In genomic region chr6:145865289-145865885, GRCm38 (mm10) we compare ENCODE assay signal across 8 mouse cellular contexts. TPM values are rescaled to one million over a fixed set of nuclear protein-coding genes. Genes with fewer than 3 reads are reported as not detected.
DNase-seq lines count a peak whose midpoint lies in the region; ATAC-seq and TF ChIP-seq lines count a peak whose summit lies in the region.

Gene Bhlhe41 (minus strand): TSS chr6:145865558.

- H3K9ac ChIP-seq in ES-Bruce4 (ENCODE audit: low read depth, poor library complexity, severe bottlenecking), result peak within 1 kb of the TSS; percentile 38
- H3K9ac ChIP-seq in forebrain, embryonic 16.5 days (replicated peaks; ENCODE audit: low read depth, low read length), result peak within 1 kb of the TSS; percentile 65
- peak within 1 kb of the TSS; percentile 47 for H3K9ac ChIP-seq in lung, embryonic 14.5 days

- peaks cover 17% of the 10 kb centered on the region for H3K27me3 ChIP-seq in ES-Bruce4 (ENCODE audit: control insufficient read depth, insufficient read depth, low read length, poor library complexity, severe bottlenecking)
- H3K27me3 ChIP-seq in forebrain, embryonic 16.5 days (replicated peaks; ENCODE audit: control insufficient read depth, insufficient read depth, low read length), result peaks cover 32% of the 10 kb centered on the region
- H3K27me3 ChIP-seq in lung, embryonic 14.5 days (ENCODE audit: insufficient read depth, low read length), result peaks cover 60% of the 10 kb centered on the region

- peak within 1 kb of the TSS; percentile 99 for H3K4me2 ChIP-seq in forebrain, embryonic 16.5 days (ENCODE audit: low read length)
- peak within 1 kb of the TSS; percentile 88 for H3K4me2 ChIP-seq in lung, embryonic 14.5 days

- no peaks in the 10 kb centered on the region for H3K9me3 ChIP-seq in ES-Bruce4 (replicated peaks; ENCODE audit: control insufficient read depth, insufficient read depth, low read length, poor library complexity, severe bottlenecking)
- H3K9me3 ChIP-seq in forebrain, embryonic 16.5 days (ENCODE audit: control insufficient read depth, low read length), result no peaks in the 10 kb centered on the region
- no peaks in the 10 kb centered on the region for H3K9me3 ChIP-seq in lung, embryonic 14.5 days (ENCODE audit: low read depth, low read length)

- TF ChIP-seq CTCF in ES-Bruce4 (IDR thresholded peaks at IDR 0.05; ENCODE audit: low read depth, low read length), result no peak
- no peak for TF ChIP-seq CTCF in brain, embryonic 14.5 days (IDR thresholded peaks at IDR 0.05; ENCODE audit: borderline replicate concordance, extremely low read depth, insufficient read depth, insufficient read length)
- no peak for TF ChIP-seq CTCF in layer of hippocampus, adult 2 months (conservative IDR thresholded peaks at IDR 0.05)
- TF ChIP-seq CTCF in lung, embryonic 14.5 days (IDR thresholded peaks at IDR 0.05; ENCODE audit: low read depth), result no peak

- H3K4me3 ChIP-seq in ES-Bruce4 (ENCODE audit: low read depth, low read length), result peak within 1 kb of the TSS; percentile 45
- peak within 1 kb of the TSS; percentile 68 for H3K4me3 ChIP-seq in forebrain, embryonic 16.5 days (replicated peaks; ENCODE audit: low read length)
- H3K4me3 ChIP-seq in layer of hippocampus, adult 2 months, result peak within 1 kb of the TSS; percentile 84
- peak within 1 kb of the TSS; percentile 60 for H3K4me3 ChIP-seq in lung, embryonic 14.5 days (ENCODE audit: low read depth, low read length)

- no peaks in the 10 kb centered on the region for H3K4me1 ChIP-seq in ES-Bruce4 (ENCODE audit: control insufficient read depth, insufficient read depth, low read length)
- peaks cover 34% of the 10 kb centered on the region for H3K4me1 ChIP-seq in forebrain, embryonic 16.5 days (replicated peaks; ENCODE audit: control insufficient read depth, insufficient read depth, low read length)
- peaks cover 5% of the 10 kb centered on the region; the same call in 1 of the 2 replicates for H3K4me1 ChIP-seq in lung, embryonic 14.5 days (ENCODE audit: insufficient read depth)

- peak; percentile 80 for DNase-seq in brain, embryonic 14.5 days (ENCODE audit: low read depth)
- peak; percentile 81 to 84 for DNase-seq in heart, postnatal 14 days
- peak; percentile 57 to 74 for DNase-seq in layer of hippocampus, adult 2 months (ENCODE audit: low spot score in 2 of 2)
- DNase-seq in lung, embryonic 14.5 days, result peak; percentile 77
- peak; percentile 68 for DNase-seq in ovary, adult 18-20 months (ENCODE audit: low spot score)
- DNase-seq in urinary bladder, postnatal 25 days (ENCODE audit: low spot score), result peak; percentile 78

- H3K36me3 ChIP-seq in ES-Bruce4 (ENCODE audit: control insufficient read depth, insufficient read depth, low read length, poor library complexity, severe bottlenecking), result no peaks in the 10 kb centered on the region
- H3K36me3 ChIP-seq in forebrain, embryonic 16.5 days (ENCODE audit: control insufficient read depth, insufficient read depth), result no peaks in the 10 kb centered on the region
- H3K36me3 ChIP-seq in lung, embryonic 14.5 days (ENCODE audit: insufficient read depth), result no peaks in the 10 kb centered on the region

- intact Hi-C loops in heart, postnatal 14 days (cut with DNase I), result loop anchor here (5.0 kb wide), 1 partner anchor 92 kb away; no protein-coding TSS in a partner anchor

- no peak for TF ChIP-seq POLR2A in ES-Bruce4 (IDR thresholded peaks at IDR 0.05; ENCODE audit: insufficient read depth, low read length)
- no peak for TF ChIP-seq POLR2A in brain, embryonic 14.5 days (IDR thresholded peaks at IDR 0.05; ENCODE audit: borderline replicate concordance, extremely low read depth, insufficient read depth, insufficient read length, poor library complexity, severe bottlenecking)

- H3K27ac ChIP-seq in ES-Bruce4 (ENCODE audit: insufficient read depth, low read length), result no peak within 1 kb of the TSS
- H3K27ac ChIP-seq in forebrain, embryonic 16.5 days (ENCODE audit: low read length), result no peak within 1 kb of the TSS
- H3K27ac ChIP-seq in layer of hippocampus, adult 2 months, result peak within 1 kb of the TSS; percentile 99
- peak within 1 kb of the TSS; percentile 18; the same call in 1 of the 2 replicates for H3K27ac ChIP-seq in lung, embryonic 14.5 days (ENCODE audit: low read depth)

- under 1% methylated on average over 47 of the region's 57 CpGs for WGBS in forebrain, embryonic 16.5 days
- WGBS in lung, embryonic 14.5 days, result 1% methylated on average over 50 of the region's 57 CpGs

- ATAC-seq in forebrain, embryonic 16.5 days, result peak; percentile 13
- ATAC-seq in lung, embryonic 14.5 days (ENCODE audit: insufficient read depth), result peak; percentile 50; the same call in 1 of the 2 replicates

- TF ChIP-seq EP300 in ES-Bruce4 (IDR thresholded peaks at IDR 0.05; ENCODE audit: insufficient read depth, low read depth, low read length), result no peak

RNA-seq across cellular contexts. Expression of gene Bhlhe41, which starts in this region (rescaled TPM):
- 5.3 TPM in 2 replicates for polyA plus RNA-seq in ES-Bruce4 (2011; ENCODE audit: insufficient read depth, insufficient read length, low read depth, missing spikeins)
- polyA plus RNA-seq in brain, embryonic 14.5 days (2012; rRNA removed), result 1.5 and 3.1 TPM in 2 replicates
- polyA plus RNA-seq in forebrain, embryonic 16.5 days (2015; fragmentation: Nextera tagmentation; extraction: Ambion mirVana), result 2.6 and 4.5 TPM in 2 replicates
- 10 to 100 TPM; 12.1 to 15.9 TPM for total RNA-seq in heart, postnatal 14 days (2021)
- 10 to 100 TPM; 45.2 to 47.1 TPM for total RNA-seq in layer of hippocampus, adult 2 months (2021)
- 0.53 and 1.1 TPM in 2 replicates for polyA plus RNA-seq in lung, embryonic 14.5 days (2014; fragmentation: Nextera tagmentation; extraction: Ambion mirVana)

Comparison
In these comparisons a context has a peak if more than half of its experiments do, and no peak if none do; other contexts are left out.
1. H3K27ac ChIP-seq: peak in layer of hippocampus, adult 2 months (single experiment) and lung, embryonic 14.5 days (single experiment); none in ES-Bruce4 (single experiment) and forebrain, embryonic 16.5 days (single experiment).
2. Peak in every context shown above with its lines, with median percentiles within 50 percentile points of each other: H3K4me3 ChIP-seq, H3K9ac ChIP-seq and DNase-seq.